Mouse (Mus musculus) embryonic facial prominence, embryonic 12.5 days (tissue): ENCODE data around the gene Scmh1. TPM values are rescaled to one million over a fixed set of nuclear protein-coding genes. Genes with fewer than 3 reads are reported as not detected.
"Not testable (repeated sequence)": the region's sequence is repeated elsewhere in the genome, so short reads cannot be mapped to it uniquely, and the experiment has no call there.

ENCODE experiments used
- ATAC-seq: fragments of 200-750 bp; cut with Nextera tagmentation; 2 replicates; pipeline ENCODE4 v1.8.0; 2017; ENCODE audit not compliant: insufficient number of reproducible peaks, insufficient read depth, low FRiP score, low TSS enrichment
- H3K27ac ChIP-seq: fragments of 300-500 bp; sonication (generic); 2 replicates; pipeline ENCODE4 v1.5.1; 2016; ENCODE audit warnings: mild to moderate bottlenecking
- H3K27me3 ChIP-seq: fragments of 300-500 bp; sonication (generic); 2 replicates; pipeline ENCODE4 v1.6.1; 2016; ENCODE audit warnings: mild to moderate bottlenecking, moderate library complexity
- H3K36me3 ChIP-seq: fragments of 300-500 bp; sonication (generic); 2 replicates; pipeline ENCODE4 v1.6.1; 2016; ENCODE audit warnings: mild to moderate bottlenecking
- H3K4me1 ChIP-seq: fragments of 300-500 bp; sonication (generic); 2 replicates; pipeline ENCODE4 v1.6.1; 2016
- H3K4me2 ChIP-seq: fragments of 300-500 bp; sonication (generic); replicated peaks from 2 replicates; pipeline ENCODE4 v1.6.1; 2016; ENCODE audit warnings: mild to moderate bottlenecking, moderate library complexity
- H3K4me3 ChIP-seq: fragments of 300-500 bp; sonication (generic); 2 replicates; pipeline ENCODE4 v1.5.1; 2016; ENCODE audit warnings: mild to moderate bottlenecking
- H3K9ac ChIP-seq: fragments of 300-500 bp; sonication (generic); 2 replicates; pipeline ENCODE4 v1.6.1; 2016; ENCODE audit warnings: mild to moderate bottlenecking, moderate library complexity
- H3K9me3 ChIP-seq: fragments of 300-500 bp; sonication (generic); 2 replicates; pipeline ENCODE4 v1.6.1; 2016; ENCODE audit warnings: mild to moderate bottlenecking, moderate library complexity
- WGBS: fragments of 180-500 bp; shearing (Covaris S2); methylation state at CpG from one replicate; pipeline ENCODE4 v1.1.7; 2016; 5-methylcytosine and 5-hydroxymethylcytosine counted together
- polyA plus RNA-seq: library from polyadenylated mRNA; unstranded; fragments of >200 nt; fragmentation: Nextera tagmentation; extraction: Ambion mirVana; gene quantifications from 2 replicates; pipeline ENCODE4 v1.2.1, GENCODE M21; 2016

Scmh1 gene
- polyA plus RNA-seq, 1 experiment from 2014 or later = 45.2 TPM

GRCm38 (mm10) chr4:120385496-120385895 is 19.6 kb upstream of the Scmh1 start:
- Histone ChIP-seq H3K36me3 (no peaks in the 10 kb centered on the region), H3K27ac (no peak overlapping the region), H3K4me3 (no peak overlapping the region), H3K9me3 (no peaks in the 10 kb centered on the region), H3K9ac (no peak overlapping the region), H3K4me2 (no peak overlapping the region), H3K27me3 (peaks cover 3% of the 10 kb centered on the region; the same call in 1 of the 2 replicates), H3K4me1 (no peaks in the 10 kb centered on the region)
- WGBS = 84% methylated on average over 2 of the region's 2 CpGs
- ATAC-seq = no peak

GRCm38 (mm10) chr4:120387496-120387895 is 17.6 kb upstream of the Scmh1 start:
- H3K27ac ChIP-seq = no peak overlapping the region
- 45% methylated on average over 4 of the region's 4 CpGs for WGBS
- H3K9me3 ChIP-seq = no peaks in the 10 kb centered on the region
- H3K4me1 ChIP-seq = no peaks in the 10 kb centered on the region
- H3K4me2 ChIP-seq = no peak overlapping the region
- H3K27me3 ChIP-seq = peaks cover 3% of the 10 kb centered on the region; the same call in 1 of the 2 replicates
- no peak overlapping the region for H3K9ac ChIP-seq
- no peak for ATAC-seq
- no peaks in the 10 kb centered on the region for H3K36me3 ChIP-seq
- no peak overlapping the region for H3K4me3 ChIP-seq

GRCm38 (mm10) chr4:120387968-120388367 is 17.1 kb upstream of the Scmh1 start:
- Histone ChIP-seq H3K36me3 (no peaks in the 10 kb centered on the region), H3K27ac (no peak overlapping the region), H3K9ac (no peak overlapping the region), H3K4me1 (no peaks in the 10 kb centered on the region), H3K4me3 (no peak overlapping the region), H3K9me3 (no peaks in the 10 kb centered on the region), H3K4me2 (no peak overlapping the region), H3K27me3 (peaks cover 3% of the 10 kb centered on the region; the same call in 1 of the 2 replicates)
- ATAC-seq = no peak
- 89% methylated on average over 2 of the region's 2 CpGs for WGBS

GRCm38 (mm10) chr4:120388998-120389542 is 16.0 kb upstream of the Scmh1 start:
- peaks cover 3% of the 10 kb centered on the region; the same call in 1 of the 2 replicates for H3K27me3 ChIP-seq
- H3K27ac ChIP-seq = no peak overlapping the region
- no peak overlapping the region for H3K4me3 ChIP-seq
- H3K4me2 ChIP-seq = no peak overlapping the region
- no peaks in the 10 kb centered on the region for H3K36me3 ChIP-seq
- 14% methylated on average over 3 of the region's 3 CpGs for WGBS
- no peaks in the 10 kb centered on the region for H3K9me3 ChIP-seq
- no peak for ATAC-seq
- H3K4me1 ChIP-seq = no peaks in the 10 kb centered on the region
- no peak overlapping the region for H3K9ac ChIP-seq

- Histone ChIP-seq H3K4me2 (no peak overlapping the region), H3K4me1 (no peaks in the 10 kb centered on the region), H3K4me3 (no peak overlapping the region), H3K9me3 (no peaks in the 10 kb centered on the region), H3K36me3 (no peaks in the 10 kb centered on the region), H3K27ac (no peak overlapping the region), H3K9ac (no peak overlapping the region), H3K27me3 (peaks cover 3% of the 10 kb centered on the region; the same call in 1 of the 2 replicates)
- no peak for ATAC-seq
- WGBS = 35% methylated on average over 6 of the region's 6 CpGs
Observed at GRCm38 (mm10) chr4:120389546-120389945, 15.5 kb upstream of the Scmh1 start.

- Histone ChIP-seq H3K4me3 (no peak overlapping the region), H3K27ac (no peak overlapping the region), H3K4me2 (no peak overlapping the region), H3K27me3 (no peaks in the 10 kb centered on the region), H3K9me3 (no peaks in the 10 kb centered on the region), H3K4me1 (no peaks in the 10 kb centered on the region), H3K9ac (no peak overlapping the region), H3K36me3 (no peaks in the 10 kb centered on the region)
- WGBS = 77% methylated on average over 6 of the region's 6 CpGs
- ATAC-seq = no peak
Observed at GRCm38 (mm10) chr4:120391591-120391990, 13.5 kb upstream of the Scmh1 start.

GRCm38 (mm10) chr4:120392341-120392740 is 12.7 kb upstream of the Scmh1 start:
- Histone ChIP-seq H3K4me1 (no peaks in the 10 kb centered on the region), H3K27me3 (no peaks in the 10 kb centered on the region), H3K27ac (no peak overlapping the region), H3K36me3 (no peaks in the 10 kb centered on the region), H3K9me3 (no peaks in the 10 kb centered on the region), H3K9ac (no peak overlapping the region), H3K4me2 (no peak overlapping the region), H3K4me3 (no peak overlapping the region)
- 70% methylated on average over 4 of the region's 4 CpGs for WGBS
- no peak for ATAC-seq

- Histone ChIP-seq H3K9me3 (no peaks in the 10 kb centered on the region), H3K27me3 (no peaks in the 10 kb centered on the region), H3K4me1 (no peaks in the 10 kb centered on the region), H3K27ac (no peak overlapping the region), H3K36me3 (no peaks in the 10 kb centered on the region), H3K4me2 (no peak overlapping the region), H3K4me3 (no peak overlapping the region), H3K9ac (no peak overlapping the region)
- 55% methylated on average over 3 of the region's 3 CpGs for WGBS
- no peak for ATAC-seq
Observed at GRCm38 (mm10) chr4:120392748-120393147, 12.3 kb upstream of the Scmh1 start.

GRCm38 (mm10) chr4:120400251-120400650 is 4.8 kb upstream of the Scmh1 start:
- H3K9me3 ChIP-seq = no peaks in the 10 kb centered on the region
- no peaks in the 10 kb centered on the region for H3K36me3 ChIP-seq
- ATAC-seq = no peak
- H3K9ac ChIP-seq = no peak overlapping the region
- H3K4me1 ChIP-seq = no peaks in the 10 kb centered on the region
- H3K27me3 ChIP-seq = no peaks in the 10 kb centered on the region
- no peak overlapping the region for H3K4me3 ChIP-seq
- H3K27ac ChIP-seq = no peak overlapping the region
- H3K4me2 ChIP-seq = no peak overlapping the region
- WGBS = 88% methylated on average over 3 of the region's 3 CpGs

- H3K27ac ChIP-seq, H3K4me3 ChIP-seq: not testable (repeated sequence)
Observed at GRCm38 (mm10) chr4:120402105-120402504, 3.0 kb upstream of the Scmh1 start.

GRCm38 (mm10) chr4:120404247-120404646 is 834 bp upstream of the Scmh1 start:
- Histone ChIP-seq H3K36me3 (no peaks in the 10 kb centered on the region), H3K27ac (no peak overlapping the region), H3K4me3 (peak overlapping the region; percentile 96), H3K9ac (0 out of 2 replicates have a peak overlapping the region, but pooled peaks have one; percentile 2), H3K27me3 (no peaks in the 10 kb centered on the region), H3K9me3 (no peaks in the 10 kb centered on the region), H3K4me1 (0 out of 2 replicates have a peak, but pooled peaks cover 12% of the 10 kb centered on the region), H3K4me2 (peak overlapping the region; percentile 71; the same call in 1 of the 2 replicates)
- no peak for ATAC-seq

More at GRCm38 (mm10) chr4:120402105-120402504, 3.0 kb upstream of the Scmh1 start:
- H3K9me3 ChIP-seq, H3K9ac ChIP-seq, H3K4me1 ChIP-seq, ATAC-seq, H3K4me2 ChIP-seq, H3K36me3 ChIP-seq, H3K27me3 ChIP-seq: not testable (repeated sequence)

GRCm38 (mm10) chr4:120404778-120405143 is 320 bp upstream of the Scmh1 start:
- Histone ChIP-seq H3K9ac (peak overlapping the region; percentile 2; the same call in 1 of the 2 replicates), H3K4me1 (0 out of 2 replicates have a peak, but pooled peaks cover 12% of the 10 kb centered on the region), H3K36me3 (no peaks in the 10 kb centered on the region), H3K4me3 (peak overlapping the region; percentile 96), H3K27ac (no peak overlapping the region), H3K9me3 (no peaks in the 10 kb centered on the region), H3K4me2 (peak overlapping the region; percentile 71), H3K27me3 (no peaks in the 10 kb centered on the region)
- 8% methylated on average over 19 of the region's 21 CpGs for WGBS
- peak; percentile 11; the same call in 1 of the 2 replicates for ATAC-seq
